Mouse (Mus musculus) bone marrow macrophage, adult 2 months (primary cell): ENCODE measurements at regions not wholly inside any gene's neighbourhood (a gene's known extent, or its start where the extent isn't known, plus 50 kb on each side); places are given as distances from the start of the nearest gene placed in this dataset.

Experiments
- H3K27ac ChIP-seq: 2 replicates; pipeline ENCODE4 v1.5.1; 2012; ENCODE audit warnings: low read depth, low read length; ENCODE audit not compliant: insufficient read depth
- H3K4me1 ChIP-seq: 2 replicates; pipeline ENCODE4 v1.6.1; 2012; ENCODE audit warnings: low read length; ENCODE audit not compliant: control insufficient read depth, insufficient read depth
- H3K4me3 ChIP-seq: 2 replicates; pipeline ENCODE4 v1.5.1; 2012; ENCODE audit warnings: mild to moderate bottlenecking, low read length, moderate library complexity; ENCODE audit not compliant: insufficient read depth
- CTCF ChIP-seq: IDR thresholded peaks from 2 replicates; pipeline ENCODE4 v1.5.1; 2012; ENCODE audit warnings: low read depth, mild to moderate bottlenecking, low read length, moderate library complexity
- POLR2A ChIP-seq: IDR thresholded peaks from 2 replicates; pipeline ENCODE4 v1.6.1; 2012; ENCODE audit warnings: mild to moderate bottlenecking, low read depth, low read length, borderline replicate concordance

DNA sequence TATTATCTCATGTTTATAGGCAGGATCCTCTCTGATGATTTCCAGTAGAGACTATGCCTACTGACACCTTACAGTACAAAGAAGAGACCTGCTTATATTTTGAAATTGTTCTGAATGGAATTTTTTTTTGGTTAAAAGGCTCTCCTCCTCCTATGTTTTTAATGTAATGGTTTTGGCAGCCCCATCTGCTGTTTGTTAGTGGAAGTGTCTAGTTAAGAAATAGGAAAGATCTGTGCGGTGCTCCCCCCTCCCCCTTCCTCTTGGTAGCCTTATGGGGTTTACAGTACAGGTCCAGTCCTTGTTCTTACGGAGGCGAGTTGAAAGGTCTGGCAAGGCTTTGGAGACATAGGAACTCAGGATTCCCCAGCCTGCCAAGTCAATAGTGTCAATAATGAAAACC, 334.0 kb upstream of the Mki67 start:
- TF ChIP-seq POLR2A (no peak), CTCF (no peak)
- no peak overlapping the region for H3K27ac ChIP-seq
- no peaks in the 10 kb centered on the region; the same call in 1 of the 2 replicates for H3K4me1 ChIP-seq
- H3K4me3 ChIP-seq: no peak overlapping the region

DNA sequence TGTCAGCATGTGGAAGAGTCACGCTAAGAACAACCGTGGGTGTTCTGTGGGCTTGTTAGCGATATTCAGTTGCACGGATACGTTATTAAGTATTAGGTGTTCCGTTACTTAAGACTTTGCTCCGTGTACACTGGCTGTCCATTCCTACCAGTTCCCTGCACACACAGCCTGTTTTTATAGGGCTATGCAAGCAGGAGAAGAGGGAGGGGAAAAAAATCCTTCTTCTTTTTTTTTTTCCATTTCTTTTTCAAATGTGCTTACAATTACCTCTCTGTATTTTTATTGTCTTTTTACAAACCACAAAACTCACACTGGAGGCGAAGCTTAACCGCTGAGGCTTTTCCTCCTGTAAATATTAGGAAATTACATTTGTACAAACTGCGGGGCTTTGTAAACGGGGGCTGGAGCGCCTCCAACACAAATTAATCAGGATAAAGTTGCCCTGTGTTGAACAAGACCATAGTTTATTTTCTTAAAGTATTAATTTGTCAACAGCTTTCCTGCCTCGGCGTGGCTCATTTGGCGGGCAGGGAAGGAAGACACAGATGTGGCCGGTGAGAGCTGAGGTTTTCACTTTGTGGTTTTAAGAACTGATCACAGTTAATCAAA, 340.8 kb upstream of the Mki67 start:
- no peak for TF ChIP-seq POLR2A
- no peak for TF ChIP-seq CTCF
- Histone ChIP-seq H3K4me3 (peak overlapping the region; percentile 36; the same call in 1 of the 2 replicates), H3K27ac (no peak overlapping the region), H3K4me1 (peaks cover 22% of the 10 kb centered on the region)

DNA sequence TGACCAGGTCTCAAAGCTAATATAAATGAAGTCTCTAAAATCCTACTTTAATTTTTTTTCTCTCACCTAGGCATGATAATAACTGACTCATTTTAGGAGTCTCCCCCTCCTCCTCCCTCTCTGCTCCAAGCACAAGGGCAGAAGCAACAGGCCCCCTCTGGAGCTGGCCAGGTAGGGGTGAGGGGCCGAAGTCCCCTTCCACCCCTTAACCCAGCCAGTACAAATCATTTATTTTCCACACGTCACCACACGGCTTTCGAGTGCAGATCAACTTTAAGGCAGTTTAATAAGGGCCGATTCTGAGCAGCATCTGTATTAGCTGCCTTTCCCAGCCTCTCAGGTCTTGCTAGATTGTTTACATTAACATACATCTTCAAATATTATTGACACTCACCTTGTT, 342.2 kb upstream of the Mki67 start:
- peaks cover 22% of the 10 kb centered on the region for H3K4me1 ChIP-seq
- H3K4me3 ChIP-seq: no peak overlapping the region
- no peak for TF ChIP-seq CTCF
- H3K27ac ChIP-seq: no peak overlapping the region

DNA sequence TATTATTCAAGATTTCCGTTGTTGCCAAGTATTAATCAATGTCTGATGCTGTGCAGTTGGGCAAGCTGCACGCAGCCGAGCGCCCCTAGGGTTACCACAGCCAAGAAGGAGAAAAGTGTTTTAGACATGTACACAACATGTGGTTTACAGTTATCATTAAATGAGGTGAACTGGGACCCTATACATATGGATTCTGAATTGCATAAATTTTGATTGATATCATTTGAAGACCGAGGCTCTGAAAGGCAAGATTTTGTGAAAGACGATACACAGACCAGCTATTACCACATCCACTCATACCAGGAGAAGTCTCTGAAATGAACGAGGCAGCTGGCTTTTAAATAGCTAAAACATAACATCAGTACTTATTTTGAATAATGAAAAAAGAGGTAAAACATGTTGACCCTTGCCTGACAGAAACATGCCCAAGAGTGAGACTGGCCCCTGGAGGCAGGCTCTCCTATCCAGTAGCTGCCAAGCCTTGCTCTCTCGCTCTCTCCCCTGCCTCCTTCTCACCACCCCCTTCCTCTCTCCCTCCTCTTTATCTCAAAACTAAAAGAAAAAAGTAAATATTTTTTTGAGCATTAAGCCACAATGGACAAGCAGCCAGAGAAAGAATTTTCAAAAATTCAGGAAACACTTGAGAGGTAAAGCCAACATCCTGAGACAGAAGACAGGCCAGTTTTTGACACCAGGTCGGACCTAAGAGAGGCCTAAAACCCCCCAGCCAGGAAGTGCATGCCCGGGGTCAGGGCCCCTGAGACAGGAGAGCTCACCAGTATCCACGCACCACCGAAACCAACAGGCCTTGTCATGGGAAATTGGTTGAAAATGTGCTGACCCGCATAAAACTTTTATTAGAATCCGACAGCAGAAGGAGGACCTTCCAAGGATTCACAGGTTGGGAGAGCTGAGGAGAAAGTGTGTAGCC, 342.9 kb upstream of the Mki67 start:
- no peak overlapping the region for H3K4me3 ChIP-seq
- TF ChIP-seq CTCF (no peak), POLR2A (no peak)

DNA sequence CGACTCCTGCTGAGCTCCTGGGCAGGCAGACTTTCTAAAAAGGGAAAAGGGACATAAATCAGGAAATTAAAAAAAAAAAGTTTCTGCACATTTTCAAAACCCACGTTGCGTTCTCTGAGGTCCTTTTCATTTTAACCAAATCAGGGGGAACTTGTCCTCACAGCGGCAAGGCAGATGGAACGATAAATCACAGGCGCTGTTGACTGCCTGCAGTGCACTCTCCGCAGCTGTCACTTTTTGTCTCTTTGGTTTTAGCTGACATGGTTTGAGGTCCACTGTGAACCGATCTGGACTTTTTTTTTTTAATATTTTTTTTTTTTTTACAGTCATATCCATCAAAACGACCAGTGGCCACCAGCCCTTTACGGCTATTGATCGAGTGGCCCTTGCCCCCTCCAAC, 343.7 kb upstream of the Mki67 start:
- TF ChIP-seq CTCF (no peak), POLR2A (no peak)
- Histone ChIP-seq H3K4me1 (peaks cover 27% of the 10 kb centered on the region), H3K4me3 (no peak overlapping the region), H3K27ac (no peak overlapping the region)

More for the DNA sequence above, 342.9 kb upstream of the Mki67 start:
- Histone ChIP-seq H3K4me1 (peaks cover 22% of the 10 kb centered on the region), H3K27ac (no peak overlapping the region)

DNA sequence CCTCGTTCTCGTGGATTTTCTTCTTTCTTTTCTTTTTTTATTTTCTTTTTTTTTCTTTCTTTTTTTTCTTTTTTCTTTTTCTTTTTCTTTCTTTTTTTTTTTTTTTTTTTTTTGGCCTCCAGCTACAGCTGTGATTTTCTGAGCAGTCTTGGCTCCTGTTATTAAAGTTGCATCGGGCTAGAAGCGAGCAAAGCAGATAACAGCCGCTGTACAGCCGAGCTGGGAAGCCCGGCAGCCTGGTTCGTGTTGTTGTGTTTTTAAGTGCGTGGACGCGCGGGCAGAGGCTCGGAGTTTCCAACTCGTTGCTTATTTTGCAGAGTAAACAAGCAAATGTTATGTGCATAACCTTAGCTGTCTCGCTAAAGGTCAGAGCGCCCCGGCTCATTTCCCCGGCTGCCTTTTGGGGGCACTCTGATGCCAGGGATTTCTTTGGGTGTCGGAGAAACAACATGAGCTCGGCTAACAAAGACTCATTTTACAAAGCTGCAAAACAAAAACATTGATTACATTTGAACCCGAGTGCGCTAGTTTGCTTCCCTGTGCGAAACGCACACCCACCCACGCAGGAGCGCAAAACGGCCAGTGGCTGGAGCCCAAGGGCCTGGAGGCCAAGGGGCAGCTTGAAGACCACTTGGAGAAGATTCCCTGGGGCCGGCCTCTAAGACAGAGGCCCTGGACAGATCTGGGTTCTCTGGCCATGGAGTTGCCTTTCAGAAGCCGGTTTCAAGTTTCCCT, 344.3 kb upstream of the Mki67 start:
- Histone ChIP-seq H3K4me1 (peaks cover 32% of the 10 kb centered on the region), H3K4me3 (no peak overlapping the region), H3K27ac (no peak overlapping the region)
- TF ChIP-seq POLR2A (no peak), CTCF (no peak)

DNA sequence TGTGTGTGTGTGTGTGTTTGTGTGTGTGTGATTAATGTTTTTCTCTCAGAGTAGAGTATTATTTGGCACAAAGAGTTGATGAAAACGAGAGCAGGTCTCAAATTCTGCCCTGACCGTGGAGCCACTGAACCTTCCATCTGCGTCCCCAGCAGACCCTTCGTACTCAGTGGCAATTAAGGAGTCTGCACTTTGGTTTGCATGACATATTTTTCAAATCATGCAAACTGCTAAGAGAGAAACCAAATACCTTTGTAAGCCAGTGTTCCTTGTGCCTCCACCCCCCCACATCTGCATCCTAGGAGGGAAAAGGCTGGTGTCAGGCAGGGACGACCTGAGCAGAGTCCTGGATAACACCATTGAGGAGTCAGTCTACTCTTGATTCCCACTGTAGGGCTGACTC, 346.5 kb upstream of the Mki67 start:
- no peak overlapping the region for H3K4me3 ChIP-seq
- H3K4me1 ChIP-seq: peaks cover 34% of the 10 kb centered on the region
- H3K27ac ChIP-seq: no peak overlapping the region
- TF ChIP-seq CTCF (no peak), POLR2A (no peak)

DNA sequence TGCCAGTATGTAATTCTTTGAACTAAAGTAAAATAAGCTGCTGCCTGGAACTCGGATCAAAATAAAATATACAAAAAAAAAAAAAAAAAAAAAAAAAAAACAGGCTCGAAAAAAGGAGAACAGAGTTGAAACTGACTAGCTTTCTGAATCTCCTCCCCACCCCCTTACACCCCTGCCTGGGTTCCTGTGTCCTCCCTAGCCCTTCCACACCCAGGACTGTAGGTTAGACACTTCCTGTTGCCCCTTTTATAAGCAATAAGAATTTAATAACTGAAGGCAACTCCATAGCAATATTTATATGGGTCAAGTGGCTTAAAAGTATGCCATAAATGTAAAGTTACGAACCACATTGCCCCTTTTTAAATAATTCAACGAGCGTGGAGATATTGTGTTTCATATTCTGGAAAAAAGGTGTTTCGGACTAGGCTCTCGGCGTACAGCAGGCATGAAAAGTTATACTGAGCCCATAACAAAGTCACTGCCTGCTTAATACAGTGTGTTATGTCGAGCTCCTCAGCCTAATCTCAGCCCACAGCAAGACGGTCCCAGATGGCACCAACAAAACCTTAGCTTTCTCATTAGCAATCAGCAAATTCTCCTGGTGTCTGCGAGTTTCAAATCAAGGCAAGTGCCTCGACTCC, 349.0 kb upstream of the Mki67 start:
- TF ChIP-seq CTCF (no peak), POLR2A (no peak)
- peaks cover 31% of the 10 kb centered on the region for H3K4me1 ChIP-seq
- H3K4me3 ChIP-seq: peak overlapping the region; percentile 35
- peak overlapping the region; percentile 68 for H3K27ac ChIP-seq

DNA sequence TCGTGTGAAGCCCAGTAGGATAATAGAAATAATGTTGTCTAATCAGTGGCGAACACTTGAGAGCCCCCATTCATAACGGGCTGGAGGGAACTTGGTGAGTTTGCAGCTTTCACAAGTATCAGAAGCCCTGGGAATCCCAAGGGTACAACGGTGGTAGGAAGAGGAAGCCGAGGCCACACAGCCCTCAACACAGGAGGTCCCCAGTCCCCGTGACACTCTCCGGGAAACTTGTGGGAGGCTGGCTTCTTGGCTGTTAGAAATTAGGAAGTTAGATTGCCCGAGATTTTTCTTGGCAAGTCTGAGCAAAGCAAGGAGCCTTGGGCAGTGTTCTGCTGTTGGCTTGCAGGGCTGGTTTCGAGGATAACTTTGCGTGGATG, 349.5 kb upstream of the Mki67 start:
- H3K27ac ChIP-seq: peak overlapping the region; percentile 68
- TF ChIP-seq POLR2A (0 out of 2 replicates have a peak, but pooled peaks have one; percentile 12), CTCF (no peak)
- H3K4me3 ChIP-seq: peak overlapping the region; percentile 35
- H3K4me1 ChIP-seq: peaks cover 30% of the 10 kb centered on the region
